Mouse (Mus musculus) forebrain, embryonic 16.5 days (tissue): Measurements from ENCODE around the gene Aire. TPM values are rescaled to one million over a fixed set of nuclear protein-coding genes. Genes with fewer than 3 reads are reported as not detected.
A peak's percentile ranks its signal among the peaks of the same experiment; 100 is the strongest.

Experiments
- ATAC-seq: fragments of 200-750 bp; cut with Nextera tagmentation; 2 replicates; pipeline ENCODE4 v1.8.0; 2017; ENCODE audit warnings: mild to moderate bottlenecking, moderate library complexity
- H3K27ac ChIP-seq: fragments of 300-500 bp; sonication (generic); 2 replicates; pipeline ENCODE4 v1.5.1; 2014; ENCODE audit warnings: low read length, control low read depth
- H3K27me3 ChIP-seq: fragments of 300-500 bp; sonication (generic); replicated peaks from 2 replicates; pipeline ENCODE4 v1.6.1; 2014; ENCODE audit warnings: low read length; ENCODE audit not compliant: control insufficient read depth, insufficient read depth
- H3K36me3 ChIP-seq: fragments of 300-500 bp; sonication (generic); 2 replicates; pipeline ENCODE4 v1.6.1; 2014; ENCODE audit not compliant: control insufficient read depth, insufficient read depth
- H3K4me1 ChIP-seq: fragments of 300-500 bp; sonication (generic); replicated peaks from 2 replicates; pipeline ENCODE4 v1.6.1; 2014; ENCODE audit warnings: low read length; ENCODE audit not compliant: control insufficient read depth, insufficient read depth
- H3K4me2 ChIP-seq: fragments of 300-500 bp; sonication (generic); 2 replicates; pipeline ENCODE4 v1.6.1; 2014; ENCODE audit warnings: mild to moderate bottlenecking, low read length, control low read depth
- H3K4me3 ChIP-seq: fragments of 300-500 bp; sonication (generic); replicated peaks from 2 replicates; pipeline ENCODE4 v1.5.1; 2014; ENCODE audit warnings: mild to moderate bottlenecking, low read length, control low read depth
- H3K9ac ChIP-seq: fragments of 300-500 bp; sonication (generic); replicated peaks from 2 replicates; pipeline ENCODE4 v1.6.1; 2014; ENCODE audit warnings: low read depth, low read length, control low read depth
- H3K9me3 ChIP-seq: fragments of 300-500 bp; sonication (generic); 2 replicates; pipeline ENCODE4 v1.6.1; 2016; ENCODE audit warnings: low read length; ENCODE audit not compliant: control insufficient read depth
- WGBS: fragments of 180-500 bp; shearing (Covaris S2); extraction: QIAGEN DNeasy Blood & Tissue Kit; methylation state at CpG from one replicate; pipeline ENCODE4 v1.1.7; 2014; 5-methylcytosine and 5-hydroxymethylcytosine counted together
- polyA plus RNA-seq: library from polyadenylated mRNA; unstranded; fragments of >200 nt; fragmentation: Nextera tagmentation; extraction: Ambion mirVana; gene quantifications from 2 replicates; pipeline ENCODE4 v1.2.1, GENCODE M21; 2015

Aire gene
- polyA plus RNA-seq, 1 experiment from 2014 or later, result 0.34 TPM

DNA sequence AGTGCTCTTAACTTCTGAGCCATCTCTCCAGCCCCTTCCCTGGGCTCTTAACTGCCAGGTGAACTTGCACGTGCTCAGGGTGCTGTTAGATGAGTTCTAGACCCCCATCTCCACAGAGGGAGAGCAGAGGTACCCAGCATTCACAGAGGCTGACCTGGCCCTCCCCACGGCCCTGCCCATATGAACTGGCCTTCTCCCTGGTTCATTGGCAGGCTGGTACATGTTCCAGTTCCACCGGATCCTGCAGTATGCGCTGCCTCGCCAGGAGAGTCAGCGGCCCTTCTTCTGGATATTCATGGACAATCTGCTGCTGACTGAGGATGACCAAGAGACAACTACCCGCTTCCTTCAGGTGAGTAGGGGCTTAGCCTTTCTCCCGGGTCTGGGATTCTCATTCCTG is 13.6 kb upstream of the Aire start:
- no peak for ATAC-seq
- Histone ChIP-seq H3K4me3 (no peak overlapping the region), H3K9ac (no peak overlapping the region), H3K4me1 (no peaks in the 10 kb centered on the region), H3K4me2 (no peak overlapping the region), H3K9me3 (no peaks in the 10 kb centered on the region), H3K27me3 (no peaks in the 10 kb centered on the region), H3K36me3 (no peaks in the 10 kb centered on the region), H3K27ac (no peak overlapping the region)
- WGBS, result 86% methylated on average over 8 of the region's 8 CpGs

DNA sequence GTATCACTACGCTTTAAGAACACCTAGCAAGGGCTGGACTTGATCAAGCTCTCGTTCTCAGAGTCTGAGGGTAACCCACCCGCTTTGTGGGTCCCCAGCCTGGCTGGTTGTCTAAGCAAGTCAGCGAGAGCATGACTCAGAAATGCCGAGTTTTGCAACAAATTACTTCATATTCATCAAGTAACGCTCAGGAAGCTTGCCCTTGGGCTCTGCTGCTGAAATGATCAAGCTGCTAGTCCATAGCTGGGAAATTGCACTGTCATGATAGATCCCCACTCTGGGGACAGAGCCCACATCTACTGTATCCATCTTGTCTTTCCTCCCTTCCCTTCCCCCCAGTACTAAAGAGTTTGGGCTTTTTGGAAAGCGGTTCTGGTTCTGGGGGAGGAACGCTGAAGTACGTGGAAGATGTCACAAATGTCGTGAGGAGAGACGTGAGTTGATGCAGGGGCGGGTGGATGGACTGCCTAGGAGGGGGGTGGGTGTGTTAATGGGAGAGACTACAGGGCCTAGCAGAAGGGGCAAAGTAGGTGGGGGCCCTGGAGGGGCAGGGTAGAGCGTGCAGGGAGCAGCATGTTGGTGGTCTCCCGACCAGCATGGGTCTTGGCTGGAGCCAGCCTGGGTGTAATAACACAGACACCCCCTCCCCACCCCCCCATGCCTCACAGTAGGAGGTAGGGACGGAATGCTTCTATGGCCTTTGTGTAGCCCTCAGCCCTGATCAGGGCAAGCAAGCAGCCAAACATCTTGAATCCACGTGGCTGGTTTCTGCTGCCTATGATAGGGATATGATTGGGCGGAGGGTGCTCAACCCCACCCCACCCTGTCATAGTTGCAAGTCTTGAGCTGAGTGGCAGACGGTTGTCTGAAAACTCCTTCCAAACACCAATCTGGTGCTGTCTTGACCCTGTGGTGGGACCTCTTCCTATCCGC is 11.5 kb upstream of the Aire start:
- H3K9ac ChIP-seq, result no peak overlapping the region
- H3K27me3 ChIP-seq, result no peaks in the 10 kb centered on the region
- H3K27ac ChIP-seq, result no peak overlapping the region
- H3K9me3 ChIP-seq, result no peaks in the 10 kb centered on the region
- H3K36me3 ChIP-seq, result no peaks in the 10 kb centered on the region
- 77% methylated on average over 19 of the region's 19 CpGs for WGBS
- ATAC-seq, result no peak
- no peaks in the 10 kb centered on the region for H3K4me1 ChIP-seq
- no peak overlapping the region for H3K4me3 ChIP-seq
- no peak overlapping the region for H3K4me2 ChIP-seq

DNA sequence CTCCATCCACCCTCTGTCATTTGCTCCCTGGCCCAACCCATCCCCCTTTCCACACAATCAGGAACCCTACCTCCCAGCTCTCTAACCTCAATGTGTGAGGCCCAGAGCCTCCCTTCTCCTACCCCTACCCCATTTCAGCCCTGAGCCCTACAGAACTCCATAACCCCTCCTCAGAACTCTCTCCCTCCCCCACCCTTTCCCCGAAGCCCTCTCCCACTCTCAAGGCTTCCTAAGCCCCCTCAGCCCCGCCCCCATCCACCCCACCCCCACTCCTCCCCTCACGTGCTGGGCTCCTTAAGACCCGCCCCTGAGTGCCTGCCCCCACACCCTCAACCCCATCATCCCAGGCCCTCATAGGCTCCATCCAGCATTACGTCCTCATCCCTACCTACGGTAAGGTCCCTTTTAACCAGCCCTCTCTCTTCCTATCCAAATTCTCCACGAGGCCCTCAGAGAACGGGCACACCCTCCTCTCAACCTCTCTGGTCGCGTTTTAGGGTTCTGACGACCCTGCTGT is 6.2 kb upstream of the Aire start:
- Histone ChIP-seq H3K36me3 (no peaks in the 10 kb centered on the region), H3K9ac (no peak overlapping the region), H3K9me3 (no peaks in the 10 kb centered on the region), H3K27ac (no peak overlapping the region), H3K4me1 (no peaks in the 10 kb centered on the region), H3K4me2 (no peak overlapping the region), H3K27me3 (no peaks in the 10 kb centered on the region), H3K4me3 (no peak overlapping the region)
- 60% methylated on average over 11 of the region's 11 CpGs for WGBS
- ATAC-seq, result no peak

DNA sequence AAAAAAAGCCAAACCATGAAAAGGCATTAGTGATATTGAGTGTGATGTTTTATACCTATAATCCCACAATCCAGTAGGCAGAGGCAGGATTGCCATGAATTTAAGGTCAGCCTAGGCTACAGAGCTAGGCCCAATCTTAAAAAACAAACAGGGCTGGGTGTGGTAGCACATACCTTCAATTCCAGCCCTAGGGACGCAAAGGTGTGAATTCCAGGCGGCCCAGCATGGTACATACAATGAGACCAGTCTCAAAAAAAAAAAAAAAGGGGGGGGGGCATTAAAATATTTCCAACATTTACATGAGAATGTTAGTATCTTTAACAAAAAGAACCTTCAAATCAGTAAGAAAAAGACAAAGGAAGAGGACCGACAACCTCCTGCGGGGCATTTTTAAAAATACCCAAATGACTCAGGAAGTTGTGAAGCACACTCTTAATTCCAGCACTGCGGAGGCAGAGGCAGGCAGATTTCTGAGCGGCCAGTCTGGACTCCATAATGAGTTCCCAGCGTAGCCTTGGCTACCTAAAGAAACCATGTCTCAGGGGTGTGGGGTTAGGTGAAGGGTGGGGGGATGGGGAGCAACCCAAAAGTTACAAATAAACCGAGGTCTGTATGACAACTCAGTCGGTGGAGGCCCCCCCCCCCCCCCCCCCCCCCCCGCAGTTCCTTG is 4.8 kb upstream of the Aire start:
- Histone ChIP-seq H3K36me3 (no peaks in the 10 kb centered on the region), H3K4me1 (peaks cover 5% of the 10 kb centered on the region), H3K9ac (no peak overlapping the region), H3K27ac (no peak overlapping the region), H3K4me2 (no peak overlapping the region), H3K4me3 (no peak overlapping the region), H3K27me3 (no peaks in the 10 kb centered on the region), H3K9me3 (no peaks in the 10 kb centered on the region)
- no peak for ATAC-seq
- 75% methylated on average over 10 of the region's 10 CpGs for WGBS

GRCm38 (mm10) chr10:78046388-78046787 is 3.0 kb upstream of the Aire start:
- no peak for ATAC-seq
- H3K4me2 ChIP-seq, result no peak overlapping the region
- no peak overlapping the region for H3K9ac ChIP-seq
- H3K27ac ChIP-seq, result no peak overlapping the region
- 86% methylated on average over 4 of the region's 4 CpGs for WGBS
- H3K4me3 ChIP-seq, result no peak overlapping the region
- H3K4me1 ChIP-seq, result peaks cover 8% of the 10 kb centered on the region
- H3K36me3 ChIP-seq, result no peaks in the 10 kb centered on the region
- H3K9me3 ChIP-seq, result no peaks in the 10 kb centered on the region
- no peaks in the 10 kb centered on the region for H3K27me3 ChIP-seq

DNA sequence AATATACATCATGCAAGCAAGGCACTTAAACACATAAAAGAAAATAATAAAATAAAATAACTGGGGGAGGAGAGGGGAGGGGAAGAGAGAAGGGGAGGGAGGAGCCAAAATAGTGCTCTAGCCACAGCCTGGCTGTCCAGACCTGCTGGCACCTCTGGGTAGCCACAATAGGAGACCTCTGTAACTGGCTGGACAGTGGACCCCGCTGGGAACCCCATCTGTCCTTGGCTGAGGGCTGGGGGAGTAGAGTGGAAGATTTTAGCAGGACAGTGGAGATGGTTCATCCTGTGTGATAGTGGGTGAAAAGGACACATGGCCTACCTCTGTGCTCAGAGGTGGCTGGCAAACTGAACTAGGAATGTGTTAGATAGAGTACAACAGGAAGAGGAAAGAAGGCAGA is 1.1 kb upstream of the Aire start:
- Histone ChIP-seq H3K9ac (no peak overlapping the region), H3K27ac (no peak overlapping the region), H3K4me3 (no peak overlapping the region), H3K27me3 (no peaks in the 10 kb centered on the region), H3K4me2 (no peak overlapping the region), H3K36me3 (no peaks in the 10 kb centered on the region), H3K4me1 (peaks cover 8% of the 10 kb centered on the region), H3K9me3 (no peaks in the 10 kb centered on the region)
- 81% methylated on average over 1 of the region's 1 CpGs for WGBS
- no peak for ATAC-seq

GRCm38 (mm10) chr10:78042697-78043405 is 559 bp downstream of the Aire start:
- ATAC-seq, result no peak; the same call in 1 of the 2 replicates
- H3K4me2 ChIP-seq, result peak overlapping the region; percentile 39

DNA sequence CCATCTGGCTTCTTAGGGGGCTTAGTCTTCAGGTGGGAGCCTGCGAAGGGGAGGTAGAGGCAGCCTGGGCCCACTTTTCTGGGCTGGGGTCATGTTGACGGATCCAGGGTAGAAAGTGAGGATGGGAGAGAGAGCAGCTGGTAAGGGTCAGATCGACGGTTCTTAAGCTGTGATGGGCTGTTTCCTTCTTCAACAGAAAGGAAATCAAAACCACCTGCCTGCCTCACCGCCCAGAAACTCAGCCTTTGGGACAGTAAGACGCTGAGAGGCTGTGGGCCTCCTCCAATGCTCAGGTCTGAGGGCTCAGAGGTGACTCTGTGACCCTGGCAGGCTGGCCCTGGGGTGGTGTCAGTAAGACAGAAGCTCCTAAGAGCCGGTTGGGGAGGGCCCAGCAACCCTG is 1.3 kb downstream of the Aire start:
- Histone ChIP-seq H3K27ac (no peak overlapping the region), H3K4me1 (peaks cover 8% of the 10 kb centered on the region), H3K9ac (no peak overlapping the region), H3K9me3 (no peaks in the 10 kb centered on the region), H3K4me3 (no peak overlapping the region), H3K4me2 (no peak overlapping the region), H3K36me3 (no peaks in the 10 kb centered on the region), H3K27me3 (no peaks in the 10 kb centered on the region)
- ATAC-seq, result no peak
- WGBS, result 88% methylated on average over 7 of the region's 7 CpGs

More at GRCm38 (mm10) chr10:78042697-78043405, 559 bp downstream of the Aire start:
- H3K9ac ChIP-seq, result peak overlapping the region; percentile 38
- WGBS, result 60% methylated on average over 14 of the region's 14 CpGs
- no peak overlapping the region for H3K27ac ChIP-seq
- peak overlapping the region; percentile 34 for H3K4me3 ChIP-seq
- no peaks in the 10 kb centered on the region for H3K27me3 ChIP-seq
- H3K36me3 ChIP-seq, result no peaks in the 10 kb centered on the region
- H3K4me1 ChIP-seq, result peaks cover 8% of the 10 kb centered on the region
- H3K9me3 ChIP-seq, result no peaks in the 10 kb centered on the region

- Histone ChIP-seq H3K4me1 (peaks cover 8% of the 10 kb centered on the region), H3K4me3 (no peak within 1 kb of the TSS), H3K9ac (no peak within 1 kb of the TSS), H3K9me3 (no peaks in the 10 kb centered on the region), H3K27me3 (no peaks in the 10 kb centered on the region), H3K4me2 (no peak within 1 kb of the TSS), H3K36me3 (no peaks in the 10 kb centered on the region), H3K27ac (no peak within 1 kb of the TSS)
- ATAC-seq, result no peak
- WGBS, result 96% methylated on average over 5 of the region's 5 CpGs
Observed at GRCm38 (mm10) chr10:78041647-78042046, 1.8 kb downstream of the Aire start, which contains the start of gene Dnmt3l. TSS of gene Dnmt3l (plus strand) at chr10:78041947.
